Mouse (Mus musculus) spleen, adult 12 weeks (tissue): ENCODE data around the gene Dennd1a.

Experiments
- DNase-seq: peaks from one replicate; pipeline ENCODE4 v3.0.0; 2022; ENCODE audit warnings: low spot score

Gene Dennd1a

DNA sequence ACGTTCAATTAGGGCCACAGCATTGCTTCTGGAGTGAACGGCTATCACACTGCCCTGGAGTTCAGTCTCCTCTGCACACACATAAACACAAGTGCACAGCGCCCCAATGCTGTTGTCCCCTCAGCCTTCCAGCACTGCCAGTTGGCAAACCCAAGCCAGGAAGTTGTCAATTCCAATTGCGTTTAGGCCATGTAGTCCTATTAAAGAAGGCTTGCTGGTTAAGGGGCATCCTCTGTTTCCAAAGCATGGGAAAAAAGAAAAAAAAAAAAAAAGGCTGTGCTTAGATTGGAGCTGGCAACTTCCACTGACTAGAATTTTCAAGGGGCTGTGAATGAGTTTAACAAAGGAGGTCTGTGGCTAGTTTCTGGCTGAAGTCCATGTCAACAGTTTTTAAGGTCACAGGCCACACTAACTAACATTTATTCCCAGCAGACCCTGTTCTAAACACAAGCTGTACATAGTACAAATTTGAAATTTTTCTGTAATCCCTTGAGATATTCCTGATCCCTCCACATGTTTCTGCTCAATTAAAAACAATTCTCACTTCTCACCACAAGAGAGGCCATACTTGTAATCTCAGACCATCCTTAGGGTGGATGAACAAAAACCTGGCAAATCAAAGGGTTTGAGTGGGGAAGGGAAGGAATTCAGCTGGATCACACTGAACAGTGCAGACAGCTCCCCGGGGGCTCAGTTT lies 175.4 kb downstream of the Dennd1a start:
- DNase-seq, result no peak

DNA sequence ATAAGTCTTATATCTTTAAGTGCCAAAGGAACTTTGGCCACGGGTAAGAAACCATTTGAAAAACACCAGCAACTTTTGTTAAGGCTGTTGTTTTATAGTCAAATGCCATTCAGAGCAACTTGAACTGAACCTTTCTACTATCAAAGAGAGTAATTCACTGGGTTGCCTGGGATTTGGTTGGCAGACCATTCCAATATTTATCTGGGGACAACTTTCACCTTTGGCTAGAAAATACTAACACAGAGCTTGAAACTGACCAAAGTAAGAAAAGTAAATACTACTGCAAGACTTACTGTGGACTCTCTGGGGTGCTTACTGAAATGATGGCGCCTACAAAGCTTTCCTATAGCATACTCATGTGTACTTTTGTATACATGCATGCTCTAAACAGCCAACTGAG lies 178.6 kb downstream of the Dennd1a start:
- no peak for DNase-seq

DNA sequence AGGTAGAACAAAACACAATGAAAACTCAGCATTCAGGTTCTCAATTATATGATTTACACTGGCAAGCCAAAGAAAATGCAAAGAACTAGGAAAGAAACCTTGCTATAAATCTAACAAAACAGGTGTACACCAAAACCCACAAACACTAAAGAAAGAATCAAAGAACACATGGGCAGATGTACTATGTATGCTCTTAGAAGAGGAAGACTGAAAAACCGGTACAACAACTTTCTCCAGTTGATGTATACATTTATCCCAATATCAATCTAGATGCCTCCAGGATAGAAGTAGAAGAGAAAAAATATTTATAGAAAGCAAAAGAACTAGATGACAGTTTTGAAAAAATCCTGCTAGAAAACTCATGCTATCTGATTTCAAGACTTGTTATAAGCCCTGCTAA lies 184.5 kb downstream of the Dennd1a start:
- DNase-seq, result no peak

DNA sequence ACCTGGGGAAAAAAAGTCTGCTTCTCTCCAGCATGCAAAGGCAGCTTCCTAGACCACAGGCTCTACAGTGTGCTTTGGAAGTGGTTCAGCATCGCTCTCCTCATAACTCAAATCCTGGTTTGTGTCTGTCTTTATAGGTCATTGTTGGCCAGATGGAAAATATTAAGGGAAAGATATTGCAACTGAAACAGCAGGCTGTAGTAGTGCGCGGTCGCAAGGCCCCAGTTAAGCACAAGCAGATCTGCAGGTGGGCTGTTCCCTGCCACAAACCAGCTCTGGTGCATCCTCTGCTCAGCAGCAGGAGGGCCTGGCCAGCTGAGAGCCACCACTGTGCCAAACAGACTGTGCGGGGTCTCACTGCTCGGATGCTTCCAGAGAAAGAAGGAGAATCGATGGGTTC lies 186.9 kb downstream of the Dennd1a start:
- DNase-seq, result no peak

DNA sequence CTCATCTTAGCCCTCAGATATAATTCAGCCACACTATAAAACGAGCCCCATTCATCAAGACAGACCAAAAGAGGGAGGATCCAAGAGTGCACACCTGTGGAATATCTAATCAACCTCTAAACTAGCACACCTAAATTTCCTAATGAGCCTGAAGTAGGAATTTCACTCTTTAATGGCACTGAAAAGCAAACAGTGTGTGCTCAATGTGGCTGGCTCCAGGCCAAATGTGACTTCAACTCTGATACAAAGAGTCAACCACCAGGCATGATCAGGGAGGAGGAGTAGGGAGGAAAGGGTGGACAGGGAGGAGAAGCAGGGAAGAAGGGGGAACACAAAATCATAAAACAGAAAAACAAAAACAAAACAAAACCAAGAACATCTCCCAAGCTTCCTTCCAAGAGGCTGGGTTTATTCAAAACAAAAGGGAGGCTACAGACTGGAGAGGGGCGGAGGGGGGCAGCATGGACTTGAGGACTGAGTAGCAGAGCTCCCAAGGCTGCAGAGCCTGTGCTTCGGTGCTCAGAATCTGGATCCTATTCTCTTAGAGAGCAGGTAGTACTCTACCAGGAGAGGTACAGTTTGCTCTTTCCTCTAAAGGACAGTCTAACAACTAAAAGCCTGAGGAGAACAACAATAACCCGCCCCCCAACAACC lies 187.9 kb downstream of the Dennd1a start:
- DNase-seq, result no peak

DNA sequence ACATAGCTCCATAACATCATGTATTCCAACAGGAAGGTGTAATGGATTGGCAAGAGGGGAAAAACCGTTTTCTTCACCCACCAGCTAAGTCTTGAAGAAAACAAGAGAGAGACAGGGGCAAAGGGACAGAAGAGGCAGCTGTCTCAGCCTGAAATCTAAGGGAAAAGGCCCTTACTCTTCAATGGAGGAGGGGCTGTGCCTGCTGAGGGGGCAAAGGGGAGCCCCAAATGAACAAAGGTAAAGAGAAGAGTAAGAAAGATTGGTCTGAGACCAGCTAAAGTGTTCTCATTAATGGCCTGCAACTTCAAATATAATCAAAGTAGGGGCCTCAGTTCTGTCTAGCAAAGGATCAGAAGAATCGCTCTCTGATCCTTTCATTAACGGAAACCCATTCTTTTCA lies 189.7 kb downstream of the Dennd1a start:
- DNase-seq, result no peak

DNA sequence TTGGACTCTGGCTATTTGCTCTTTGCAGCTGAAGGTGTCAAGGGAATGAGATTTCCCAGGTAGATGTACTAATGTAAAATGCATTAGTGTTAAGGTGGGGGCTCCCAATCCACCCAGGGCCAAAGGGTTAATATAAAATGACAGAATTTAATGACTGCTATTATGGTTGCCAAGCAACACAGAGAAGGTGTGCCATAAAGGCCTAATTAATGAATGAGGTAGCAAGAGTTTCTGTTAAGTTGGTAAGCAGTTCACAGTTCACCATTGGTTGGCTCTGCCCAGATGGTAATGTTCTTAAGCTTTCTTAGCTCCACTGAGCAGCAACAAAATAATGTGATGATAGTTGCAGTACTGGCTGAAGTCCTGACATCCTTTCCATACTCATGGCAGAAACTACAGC lies 190.9 kb downstream of the Dennd1a start:
- no peak for DNase-seq

DNA sequence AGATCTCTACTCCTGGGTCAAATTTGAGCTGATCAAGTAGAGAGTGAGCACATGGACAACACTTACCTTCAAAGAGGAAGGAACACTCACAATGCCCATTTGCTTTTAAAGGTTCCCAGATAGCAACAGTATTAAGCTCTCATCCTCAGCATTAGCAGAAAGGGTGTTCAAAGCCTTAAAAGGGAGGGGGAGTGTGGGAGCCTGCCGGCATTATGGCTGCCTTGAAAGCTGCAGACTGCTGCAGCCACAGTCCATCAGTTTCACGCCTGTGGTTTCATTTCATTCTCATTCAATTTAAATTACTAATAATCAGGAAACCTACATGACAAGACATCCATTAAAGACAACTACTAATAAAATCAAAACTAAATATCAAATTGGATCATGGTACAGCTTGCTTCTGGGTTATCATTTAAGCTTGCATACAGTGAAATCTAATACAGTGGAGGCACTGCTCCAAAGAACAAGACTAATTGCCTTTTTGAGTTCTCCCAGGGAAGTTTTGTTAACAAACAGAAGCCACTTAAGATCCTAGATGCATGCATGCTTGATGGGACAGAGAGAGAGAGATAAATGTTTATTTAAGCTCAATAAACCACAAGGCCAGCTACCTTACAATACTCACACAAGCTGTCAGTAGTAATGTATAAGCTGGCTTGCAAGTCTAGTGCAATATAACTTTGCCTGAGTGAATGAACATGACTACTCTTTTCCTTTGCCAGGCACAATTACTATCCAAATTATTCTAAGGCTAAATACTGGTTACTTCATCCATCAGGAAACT lies 192.6 kb downstream of the Dennd1a start:
- no peak for DNase-seq

DNA sequence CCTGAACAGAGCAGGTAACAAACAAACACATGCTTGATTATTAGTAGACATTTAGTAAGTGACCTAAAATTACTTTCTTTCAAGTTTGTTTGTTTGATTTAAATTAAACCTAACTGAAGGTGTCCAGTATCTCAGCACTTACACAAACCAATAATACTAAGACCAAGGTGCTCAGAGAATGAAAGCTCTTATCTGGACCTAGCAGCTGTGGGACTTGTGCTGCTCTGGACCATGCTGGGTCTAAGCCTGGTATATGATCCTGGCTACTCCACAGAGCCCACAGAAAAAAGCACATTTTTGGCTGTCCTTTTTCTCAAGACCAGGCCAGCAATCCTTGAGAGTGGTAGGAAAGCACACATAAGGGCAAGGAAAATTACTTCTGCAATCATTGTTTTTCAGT lies 193.2 kb downstream of the Dennd1a start:
- no peak for DNase-seq

DNA sequence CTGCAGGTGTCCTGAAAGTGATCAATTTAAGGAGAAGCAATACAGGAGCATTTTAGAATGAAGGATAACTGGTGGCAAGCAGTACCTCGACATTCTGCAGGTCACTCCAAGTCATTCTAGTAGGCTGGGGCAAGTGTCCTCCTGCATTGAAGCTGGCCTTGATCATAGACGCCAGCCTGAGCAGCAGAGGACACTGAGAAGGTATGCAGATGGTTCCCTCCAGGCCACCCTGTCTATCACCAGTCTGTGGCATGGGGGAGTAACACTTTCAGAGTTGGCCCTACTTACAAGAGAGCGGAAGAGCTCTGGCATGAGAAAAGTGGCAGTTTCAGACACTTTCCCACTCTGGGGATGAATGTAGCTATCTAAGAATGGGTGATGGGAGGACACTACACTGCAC lies 193.9 kb downstream of the Dennd1a start:
- DNase-seq, result no peak

DNA sequence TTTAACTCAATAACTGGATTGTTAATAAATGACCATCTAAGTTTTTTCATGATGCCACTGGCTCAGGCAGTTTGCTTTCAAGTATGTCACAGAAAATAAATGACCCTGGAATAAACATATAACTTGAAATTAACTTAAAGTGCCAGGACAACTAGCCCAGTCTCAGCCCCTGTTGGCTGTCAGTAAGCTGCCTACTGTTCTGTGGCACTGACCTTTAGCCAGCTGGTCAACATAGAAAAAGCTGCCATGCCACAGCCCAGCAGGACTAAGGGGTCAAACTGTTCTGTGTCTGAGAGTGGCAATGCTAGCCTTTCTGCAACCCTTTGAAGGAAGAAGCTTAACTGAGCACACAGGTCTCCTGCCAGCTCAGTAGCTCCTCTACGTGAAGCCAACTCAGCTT lies 198.8 kb downstream of the Dennd1a start:
- DNase-seq, result no peak

DNA sequence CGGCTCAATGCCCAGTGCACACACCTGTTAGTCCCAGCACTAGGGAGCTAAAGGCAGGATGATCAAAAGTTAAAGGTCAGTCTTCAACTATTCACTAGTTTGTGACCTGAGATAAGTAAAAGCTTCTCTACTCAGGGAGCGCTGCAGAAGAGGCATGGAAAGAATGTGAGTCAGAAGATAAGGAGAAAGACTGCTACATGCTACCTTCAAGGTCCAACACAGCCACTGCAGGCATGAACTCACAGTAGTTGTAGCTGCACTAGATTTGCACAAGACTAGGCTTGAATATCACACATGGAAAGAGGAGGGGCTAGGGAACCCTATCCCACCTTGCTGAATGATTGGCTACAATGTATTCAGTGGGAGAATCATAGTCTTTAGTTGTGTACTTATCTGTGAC lies 202.1 kb downstream of the Dennd1a start:
- DNase-seq, result no peak

DNA sequence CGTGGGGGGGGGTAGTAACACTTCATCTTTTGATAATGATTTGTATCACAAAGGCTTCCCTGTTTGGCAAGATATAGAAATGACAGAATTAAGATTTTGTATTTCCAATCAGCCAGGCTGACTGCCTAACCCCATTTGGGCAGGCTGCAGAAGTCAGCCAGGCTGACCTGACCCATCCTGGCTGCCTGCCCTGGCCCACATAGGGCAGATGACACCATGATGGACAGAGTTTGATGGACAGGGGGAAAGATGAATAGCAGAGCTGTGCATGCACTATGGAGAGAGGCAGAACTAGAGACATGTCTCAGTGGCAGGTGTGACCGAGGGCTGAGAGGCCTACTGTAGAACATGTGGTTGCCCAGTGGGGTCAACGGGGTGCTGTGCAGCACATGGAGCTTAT lies 203.9 kb downstream of the Dennd1a start:
- no peak for DNase-seq

DNA sequence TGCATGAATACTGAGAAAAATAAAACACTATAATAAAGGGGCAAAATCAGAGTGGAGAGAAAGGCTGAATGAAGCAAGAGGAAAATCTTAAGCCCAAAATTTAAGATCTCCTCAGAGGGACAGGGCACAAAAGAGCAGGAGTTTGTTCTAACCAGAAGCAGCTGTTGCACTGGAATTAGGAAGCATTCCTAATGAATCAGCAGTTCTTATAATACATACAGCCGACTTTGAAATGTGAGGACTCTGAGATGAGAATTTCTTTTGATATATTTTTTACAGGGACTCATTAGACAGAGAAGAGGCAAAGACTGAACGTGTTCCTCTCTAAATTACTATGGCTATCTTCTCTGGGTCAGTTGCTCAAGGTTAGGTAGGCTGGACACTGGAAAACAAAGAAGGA lies 212.7 kb downstream of the Dennd1a start:
- no peak for DNase-seq

DNA sequence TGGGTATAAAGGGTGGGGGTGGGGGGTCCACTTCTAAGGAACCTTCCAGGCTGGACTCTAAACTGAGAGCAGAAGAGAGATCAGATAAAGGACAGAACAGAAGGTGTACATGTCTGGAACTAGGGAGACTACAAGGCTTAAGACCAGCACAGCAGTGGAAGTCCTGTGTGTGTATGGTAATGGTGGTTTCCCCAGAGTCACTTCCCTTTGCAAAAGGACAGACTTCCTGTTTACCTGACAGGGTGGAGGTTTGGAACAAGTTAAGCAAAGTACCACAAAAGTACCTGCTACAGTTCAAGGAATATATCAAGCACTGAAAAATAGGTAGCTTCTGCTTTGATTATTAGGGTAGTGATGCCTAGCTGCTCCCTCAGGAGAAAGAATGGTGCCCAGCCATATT lies 215.1 kb downstream of the Dennd1a start:
- DNase-seq, result no peak

DNA sequence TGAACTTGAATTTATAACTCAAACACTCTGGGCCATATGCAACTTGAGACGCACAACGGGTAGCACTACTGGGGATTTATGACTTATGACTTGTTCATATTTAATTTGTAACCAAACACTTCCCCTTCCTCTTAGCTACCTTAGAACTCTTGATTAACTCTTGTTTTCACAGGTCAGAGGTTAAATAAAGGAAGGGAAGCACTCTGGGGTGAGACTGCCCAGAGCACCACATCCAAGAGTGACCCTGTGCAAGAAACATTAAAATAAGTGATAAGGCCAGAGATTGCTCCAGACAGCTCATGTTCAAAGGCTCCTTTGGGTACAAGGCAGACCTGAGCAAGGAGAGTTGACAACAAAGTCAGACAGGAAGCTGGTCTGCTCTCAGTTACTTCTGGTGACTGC lies 219.0 kb downstream of the Dennd1a start:
- DNase-seq, result no peak

DNA sequence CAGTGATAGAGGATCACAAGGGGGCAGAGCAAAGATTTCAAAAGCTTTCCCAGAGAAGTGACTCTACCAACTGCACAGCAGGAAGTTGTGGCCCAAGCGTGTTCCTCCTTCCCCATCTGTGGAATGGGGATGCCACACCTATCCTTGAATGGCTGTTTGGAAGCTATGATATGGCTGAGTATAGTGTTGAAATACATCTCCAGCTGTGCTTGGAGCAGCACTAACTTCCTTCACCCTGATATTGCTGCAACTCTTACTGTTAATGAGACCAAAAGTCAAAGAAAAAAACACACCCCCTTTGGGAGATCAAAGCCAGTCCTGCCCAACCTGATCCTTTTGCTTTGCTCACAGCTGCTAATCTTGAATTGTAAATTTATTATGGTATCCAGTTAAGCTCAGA lies 221.3 kb downstream of the Dennd1a start:
- no peak for DNase-seq

DNA sequence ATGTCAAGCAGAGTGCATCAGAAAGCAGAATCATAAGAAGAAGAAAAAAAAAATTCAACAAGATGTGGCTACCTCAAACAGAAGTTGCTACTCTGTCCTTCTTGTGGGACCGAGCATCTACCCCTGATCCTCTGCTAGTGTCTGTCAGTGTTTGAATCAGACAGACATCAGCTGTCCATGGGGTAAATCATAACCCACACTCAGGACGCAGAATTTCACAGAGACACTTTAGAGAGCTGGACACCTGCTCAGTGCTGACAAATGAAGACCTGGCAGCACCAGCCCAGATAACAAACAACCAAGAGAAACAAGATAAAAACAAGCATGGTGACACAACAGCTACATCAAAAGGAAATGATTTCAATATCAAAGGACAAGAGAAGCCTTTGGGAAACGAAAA lies 222.9 kb downstream of the Dennd1a start:
- no peak for DNase-seq

DNA sequence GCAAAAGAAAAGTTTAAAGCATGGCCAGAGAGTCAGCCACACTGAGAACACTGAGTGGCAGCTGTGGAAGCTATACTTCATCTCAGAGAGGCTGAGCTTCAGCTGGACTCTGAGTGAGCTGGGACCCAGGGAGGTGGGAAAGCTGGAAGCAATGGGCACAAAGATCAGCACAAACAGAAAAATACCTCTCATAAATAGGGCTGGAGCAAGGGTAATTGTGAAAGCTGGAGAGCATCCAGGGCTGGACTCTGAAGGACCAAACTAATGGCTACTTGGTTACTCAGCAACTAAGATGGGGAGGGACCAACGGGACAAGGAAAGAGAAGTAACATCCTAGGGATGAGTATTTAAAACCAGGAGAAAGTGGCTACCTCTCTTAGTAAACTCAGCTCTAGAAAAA lies 225.0 kb downstream of the Dennd1a start:
- no peak for DNase-seq

DNA sequence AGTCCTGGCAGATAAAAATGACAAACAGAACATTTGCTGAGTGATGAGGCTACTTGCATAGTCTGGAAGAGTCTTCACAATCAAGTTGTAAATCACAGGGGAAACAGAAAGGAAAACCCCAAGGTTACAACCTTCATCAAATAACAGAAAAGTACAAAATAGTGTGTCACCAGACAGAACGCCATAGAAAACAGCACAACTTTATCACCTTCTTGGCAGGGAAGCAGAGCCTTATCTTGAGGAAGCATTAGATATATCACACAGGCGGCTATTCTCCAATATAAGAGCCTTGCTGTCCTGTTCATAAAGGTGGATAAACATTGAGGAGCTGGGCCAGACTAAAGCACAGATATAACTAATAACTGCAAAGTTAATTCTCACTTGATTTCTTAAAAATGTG lies 225.7 kb downstream of the Dennd1a start:
- no peak for DNase-seq

DNA sequence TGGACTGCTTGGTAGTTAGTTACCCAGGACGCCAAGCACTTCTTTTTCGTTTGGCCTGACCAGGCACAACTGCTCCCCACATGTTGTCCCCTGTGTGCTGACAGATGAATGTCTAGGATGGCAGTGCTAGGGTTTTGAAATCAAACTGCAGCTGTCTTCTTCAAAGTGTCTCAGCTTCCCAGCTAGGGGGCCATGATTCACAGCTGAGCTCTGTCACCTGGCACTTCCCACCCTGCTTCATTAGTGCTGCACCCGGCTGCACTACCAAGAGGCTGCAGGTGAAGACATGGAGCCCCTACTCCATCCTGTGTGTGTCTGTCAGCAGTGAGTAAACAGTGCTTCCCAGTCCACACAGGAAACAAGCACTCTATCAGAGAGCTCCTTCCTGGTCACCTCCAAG lies 234.8 kb downstream of the Dennd1a start:
- no peak for DNase-seq

DNA sequence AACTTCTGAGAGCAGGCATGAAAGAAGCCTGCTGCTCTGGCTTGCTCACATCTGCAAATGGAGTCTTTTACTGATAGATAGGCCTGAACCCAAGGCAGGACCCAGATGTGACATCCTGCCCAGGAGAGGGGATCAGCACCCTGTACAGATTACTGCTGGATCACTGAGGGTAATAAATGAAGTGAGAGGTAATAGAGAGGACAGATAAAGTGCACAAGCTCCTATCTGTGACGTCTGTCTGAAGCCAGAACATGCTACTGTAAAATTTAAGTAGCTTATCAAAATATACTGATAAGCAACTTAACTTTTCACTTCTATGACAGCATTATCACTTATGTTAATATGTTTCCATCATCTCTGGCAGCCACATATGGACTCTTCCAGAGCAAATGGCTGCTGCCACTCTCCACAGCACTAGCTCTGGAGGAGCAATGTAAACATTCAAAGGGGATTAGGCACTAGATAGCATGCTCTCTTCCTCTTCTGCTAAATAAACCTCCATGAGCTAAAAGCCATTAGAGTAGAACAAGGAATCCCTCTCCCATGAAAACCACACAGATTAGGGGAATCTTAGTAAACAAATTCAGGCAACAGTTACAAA lies 235.6 kb downstream of the Dennd1a start:
- no peak for DNase-seq

DNA sequence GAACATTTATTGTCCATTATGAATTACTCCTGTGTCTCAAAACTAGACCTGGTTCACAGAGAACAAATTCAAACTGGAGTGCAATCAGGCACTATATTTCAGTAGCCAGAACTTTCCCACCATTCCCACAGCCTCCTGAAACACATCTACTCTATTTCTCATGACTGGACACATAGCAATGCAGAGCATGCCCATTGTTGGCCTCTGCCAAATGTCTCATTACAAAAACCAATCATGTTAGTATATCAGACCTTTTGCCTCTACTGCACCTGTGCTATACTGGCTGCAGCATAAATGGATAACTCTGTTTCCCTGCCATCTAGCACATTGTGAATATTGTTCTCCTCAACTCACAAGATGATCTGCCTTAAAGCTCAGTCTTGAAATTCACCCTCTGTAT lies 238.2 kb downstream of the Dennd1a start:
- DNase-seq, result no peak
